ENCODE assay signal across 28 mouse cellular contexts in the genomic region with DNA sequence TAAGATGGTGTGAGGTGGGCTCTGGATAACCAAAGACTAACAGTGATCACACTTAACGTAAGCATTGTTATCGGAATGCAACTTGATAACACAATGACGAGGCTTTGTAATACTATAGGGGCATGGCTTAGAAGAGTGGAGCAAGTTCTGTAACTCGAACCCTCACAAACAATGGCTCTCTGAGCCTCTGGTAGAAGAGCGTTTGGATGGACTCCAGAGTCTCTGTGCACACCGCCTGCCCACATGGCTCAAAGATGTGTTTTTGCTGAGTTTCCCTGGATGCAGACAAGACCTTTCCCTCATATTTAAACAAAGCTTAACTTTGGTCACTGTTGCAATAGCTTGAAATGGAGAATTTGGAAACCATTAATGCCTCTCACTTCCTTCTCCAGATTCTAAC.
DNase-seq lines count a peak whose midpoint lies in the region; ATAC-seq and TF ChIP-seq lines count a peak whose summit lies in the region.
"Had no signal": no experiment of that assay in that cellular context is flagged by ENCODE, and none has a peak within 500 bp of the region (broad histone marks: within the 10 kb centered on the region; RNA-seq: fewer than 3 reads in every experiment).

No protein-coding gene starts in this region.

- H3K4me2 ChIP-seq in lung, embryonic 14.5 days, result no peak overlapping the region
- H3K4me2 ChIP-seq in midbrain, embryonic 15.5 days, result no peak overlapping the region
- H3K4me2 ChIP-seq in midbrain, embryonic 16.5 days (ENCODE audit: low read length), result no peak overlapping the region
- no peak overlapping the region for H3K4me2 ChIP-seq in limb, embryonic 14.5 days (replicated peaks; ENCODE audit: low read depth, low read length, severe bottlenecking)
- H3K4me2 ChIP-seq: heart, embryonic 13.5 days; intestine, embryonic 15.5 days; limb, embryonic 12.5 days; liver, embryonic 12.5 days; neural tube, embryonic 13.5 days had no signal

- 50% methylated on average over 6 of the region's 6 CpGs for WGBS in lung, embryonic 14.5 days
- WGBS in midbrain, embryonic 15.5 days, result 80% methylated on average over 6 of the region's 6 CpGs
- WGBS in midbrain, embryonic 16.5 days, result 77% methylated on average over 6 of the region's 6 CpGs
- WGBS in limb, embryonic 14.5 days, result 51% methylated on average over 6 of the region's 6 CpGs

- H3K27me3 ChIP-seq in lung, embryonic 14.5 days (ENCODE audit: insufficient read depth, low read length), result no peaks in the 10 kb centered on the region
- H3K27me3 ChIP-seq in midbrain, embryonic 15.5 days (replicated peaks), result no peaks in the 10 kb centered on the region
- no peaks in the 10 kb centered on the region for H3K27me3 ChIP-seq in midbrain, embryonic 16.5 days (ENCODE audit: control insufficient read depth, insufficient read depth, low read depth, low read length)
- no peaks in the 10 kb centered on the region for H3K27me3 ChIP-seq in limb, embryonic 14.5 days (ENCODE audit: control insufficient read depth, insufficient read depth, low read length)
- H3K27me3 ChIP-seq: heart, embryonic 13.5 days; intestine, embryonic 15.5 days; limb, embryonic 12.5 days; liver, embryonic 12.5 days; neural tube, embryonic 13.5 days had no signal

- H3K36me3 ChIP-seq in lung, embryonic 14.5 days (ENCODE audit: insufficient read depth), result no peaks in the 10 kb centered on the region
- no peaks in the 10 kb centered on the region for H3K36me3 ChIP-seq in midbrain, embryonic 15.5 days (replicated peaks)
- no peaks in the 10 kb centered on the region for H3K36me3 ChIP-seq in midbrain, embryonic 16.5 days (ENCODE audit: control insufficient read depth, insufficient read depth, low read length)
- no peaks in the 10 kb centered on the region for H3K36me3 ChIP-seq in limb, embryonic 14.5 days (ENCODE audit: control insufficient read depth, insufficient read depth, low read length)
- H3K36me3 ChIP-seq: heart, embryonic 13.5 days; hindbrain, embryonic 10.5 days; intestine, embryonic 15.5 days; limb, embryonic 12.5 days; liver, embryonic 12.5 days; neural tube, embryonic 13.5 days had no signal

- H3K9ac ChIP-seq in lung, embryonic 14.5 days, result no peak overlapping the region
- no peak overlapping the region for H3K9ac ChIP-seq in midbrain, embryonic 15.5 days
- H3K9ac ChIP-seq in midbrain, embryonic 16.5 days (ENCODE audit: low read depth, low read length), result no peak overlapping the region
- H3K9ac ChIP-seq in limb, embryonic 14.5 days (ENCODE audit: low read depth, low read length, severe bottlenecking), result no peak overlapping the region
- H3K9ac ChIP-seq: heart, embryonic 13.5 days; intestine, embryonic 15.5 days; limb, embryonic 12.5 days; liver, embryonic 12.5 days; liver, postnatal 0 days; neural tube, embryonic 13.5 days had no signal

- no peak overlapping the region for H3K27ac ChIP-seq in lung, embryonic 14.5 days (ENCODE audit: low read depth)
- H3K27ac ChIP-seq in midbrain, embryonic 15.5 days, result no peak overlapping the region
- H3K27ac ChIP-seq in midbrain, embryonic 16.5 days (ENCODE audit: low read length), result no peak overlapping the region
- H3K27ac ChIP-seq in limb, embryonic 14.5 days (replicated peaks; ENCODE audit: low read depth, low read length), result no peak overlapping the region
- H3K27ac ChIP-seq: heart, embryonic 13.5 days; hindbrain, embryonic 10.5 days; intestine, embryonic 15.5 days; limb, embryonic 12.5 days; liver, embryonic 12.5 days; neural tube, embryonic 13.5 days had no signal

- TF ChIP-seq POLR2A in limb, embryonic 14.5 days (IDR thresholded peaks at IDR 0.05; ENCODE audit: borderline replicate concordance, extremely low read depth, insufficient read depth, insufficient read length), result no peak

- no peaks in the 10 kb centered on the region for H3K4me1 ChIP-seq in lung, embryonic 14.5 days (ENCODE audit: insufficient read depth)
- H3K4me1 ChIP-seq in midbrain, embryonic 15.5 days, result 0 out of 2 replicates have a peak, but pooled peaks cover 4% of the 10 kb centered on the region
- H3K4me1 ChIP-seq in midbrain, embryonic 16.5 days (ENCODE audit: control insufficient read depth, insufficient read depth, low read length), result no peaks in the 10 kb centered on the region
- H3K4me1 ChIP-seq in limb, embryonic 14.5 days (ENCODE audit: control insufficient read depth, insufficient read depth, low read length), result 0 out of 2 replicates have a peak, but pooled peaks cover 3% of the 10 kb centered on the region
- H3K4me1 ChIP-seq: intestine, embryonic 15.5 days; liver, embryonic 12.5 days had no signal

- no peak overlapping the region for H3K4me3 ChIP-seq in lung, embryonic 14.5 days (ENCODE audit: low read depth, low read length)
- no peak overlapping the region for H3K4me3 ChIP-seq in midbrain, embryonic 15.5 days
- no peak overlapping the region for H3K4me3 ChIP-seq in midbrain, embryonic 16.5 days (ENCODE audit: low read depth, low read length)
- H3K4me3 ChIP-seq in limb, embryonic 14.5 days (replicated peaks; ENCODE audit: low read length), result no peak overlapping the region
- H3K4me3 ChIP-seq: erythroblast, embryonic 14.5 days; heart, embryonic 13.5 days; hindbrain, embryonic 10.5 days; intestine, embryonic 15.5 days; limb, embryonic 12.5 days; liver, embryonic 12.5 days; neural tube, embryonic 13.5 days had no signal

- peak; percentile 26 for DNase-seq in lung, embryonic 14.5 days
- DNase-seq in lung, postnatal 14 days, result no peak
- peak; percentile 93 for DNase-seq in adipocyte (ENCODE audit: low spot score)
- peak; percentile 54 for DNase-seq in limb, embryonic 14.5 days (ENCODE audit: low spot score)
- DNase-seq in ovary, postnatal 10 days (ENCODE audit: low spot score), result no peak
- DNase-seq: adrenal gland, postnatal 25 days; cerebellum, adult 11-12 months; cerebellum, adult 9-11 months; heart, postnatal 10 days; kidney, adult 8-10 months; kidney, postnatal 10 days; layer of hippocampus, postnatal 36 days; liver, postnatal 0 days; thymus, adult 2 months; thymus, postnatal 4 days had no signal

- no peak for ATAC-seq in lung, embryonic 14.5 days (ENCODE audit: insufficient read depth)
- ATAC-seq in midbrain, embryonic 15.5 days (replicated peaks), result 0 out of 2 replicates have a peak, but pooled peaks have one; percentile 9
- no peak for ATAC-seq in midbrain, embryonic 16.5 days
- ATAC-seq in limb, embryonic 14.5 days (ENCODE audit: low FRiP score, low read depth), result peak; percentile 65
- ATAC-seq in inflammation-experienced regulatory T-cells, adult 6 months, result no peak
- ATAC-seq: CD4-positive, CD25-positive, alpha-beta regulatory T cell, adult 4 months; forebrain, embryonic 16.5 days; hindbrain, embryonic 16.5 days; intestine, embryonic 15.5 days; liver, embryonic 12.5 days; liver, postnatal 0 days had no signal

- no peak for TF ChIP-seq CTCF in lung, embryonic 14.5 days (IDR thresholded peaks at IDR 0.05; ENCODE audit: low read depth)

- no peaks in the 10 kb centered on the region for H3K9me3 ChIP-seq in lung, embryonic 14.5 days (ENCODE audit: low read depth, low read length)
- no peaks in the 10 kb centered on the region for H3K9me3 ChIP-seq in midbrain, embryonic 15.5 days
- H3K9me3 ChIP-seq in midbrain, embryonic 16.5 days (replicated peaks; ENCODE audit: control insufficient read depth, low read length, poor library complexity, severe bottlenecking), result no peaks in the 10 kb centered on the region
- no peaks in the 10 kb centered on the region for H3K9me3 ChIP-seq in limb, embryonic 14.5 days (ENCODE audit: control insufficient read depth, low read length)
- H3K9me3 ChIP-seq: heart, embryonic 13.5 days; hindbrain, embryonic 10.5 days; intestine, embryonic 15.5 days; limb, embryonic 12.5 days; liver, embryonic 12.5 days; neural tube, embryonic 13.5 days had no signal

Comparison
In these comparisons a context has a peak if more than half of its experiments do, and no peak if none do; other contexts are left out.
1. ATAC-seq: peak in midbrain, embryonic 15.5 days (single experiment) and limb, embryonic 14.5 days (single experiment); none in lung, embryonic 14.5 days (single experiment), midbrain, embryonic 16.5 days (single experiment) and inflammation-experienced regulatory T-cells, adult 6 months (single experiment).
2. DNase-seq: peak in lung, embryonic 14.5 days (single experiment), adipocyte (single experiment) and limb, embryonic 14.5 days (single experiment); none in lung, postnatal 14 days (single experiment) and ovary, postnatal 10 days (single experiment).